Mouse (Mus musculus): ENCODE measurements at regions not wholly inside any gene's neighbourhood (a gene's known extent, or its start where the extent isn't known, plus 50 kb on each side); places are given as distances from the start of the nearest gene placed in this dataset.
A peak's percentile ranks its signal among the peaks of the same experiment; 100 is the strongest.

- no peak for DNase-seq
These were observed 72.6 kb downstream of the Icos start for GRCm38 (mm10) chr1:61050346-61050745.

- no peak for DNase-seq
These were observed 75.9 kb downstream of the Icos start for GRCm38 (mm10) chr1:61053676-61054075.

GRCm38 (mm10) chr1:61054391-61054790 lies 76.7 kb downstream of the Icos start:
- no peak for DNase-seq

- peak; percentile 52 for DNase-seq
These were observed 77.4 kb downstream of the Icos start for GRCm38 (mm10) chr1:61055176-61055575.

GRCm38 (mm10) chr1:61059910-61060536 lies 82.3 kb downstream of the Icos start:
- DNase-seq = no peak

- no peak for DNase-seq
These were observed 84.2 kb downstream of the Icos start for GRCm38 (mm10) chr1:61061892-61062460.

- DNase-seq = no peak
These were observed 90.4 kb downstream of the Icos start for GRCm38 (mm10) chr1:61068112-61068511.

- DNase-seq = no peak
These were observed 96.4 kb downstream of the Icos start for GRCm38 (mm10) chr1:61074127-61074526.

GRCm38 (mm10) chr1:61075335-61075734 lies 97.6 kb downstream of the Icos start:
- DNase-seq = no peak

GRCm38 (mm10) chr1:61084732-61085131 lies 107.0 kb downstream of the Icos start:
- DNase-seq = no peak

GRCm38 (mm10) chr1:61086811-61087210 lies 109.1 kb downstream of the Icos start:
- DNase-seq = no peak

GRCm38 (mm10) chr1:61090801-61091200 lies 113.1 kb downstream of the Icos start:
- DNase-seq = no peak

GRCm38 (mm10) chr1:61095481-61096165 lies 117.9 kb downstream of the Icos start:
- no peak for DNase-seq

- DNase-seq = no peak
These were observed 121.6 kb downstream of the Icos start for GRCm38 (mm10) chr1:61099341-61099740.

GRCm38 (mm10) chr1:61101679-61102078 lies 124.0 kb downstream of the Icos start:
- no peak for DNase-seq

- no peak for DNase-seq
These were observed 124.6 kb downstream of the Icos start for GRCm38 (mm10) chr1:61102346-61102745.

- no peak for DNase-seq
These were observed 125.9 kb downstream of the Icos start for GRCm38 (mm10) chr1:61103581-61103980.

GRCm38 (mm10) chr1:61111731-61112309 lies 134.1 kb downstream of the Icos start:
- DNase-seq = no peak

GRCm38 (mm10) chr1:61117535-61117934 lies 139.8 kb downstream of the Icos start:
- DNase-seq = no peak

- no peak for DNase-seq
These were observed 140.3 kb downstream of the Icos start for GRCm38 (mm10) chr1:61118071-61118470.

GRCm38 (mm10) chr1:61121480-61121879 lies 143.8 kb downstream of the Icos start:
- DNase-seq = no peak

GRCm38 (mm10) chr1:61125127-61125526 lies 147.4 kb downstream of the Icos start:
- no peak for DNase-seq

GRCm38 (mm10) chr1:61135597-61136545 lies 158.1 kb downstream of the Icos start:
- no peak for DNase-seq

Data from kidney, adult 18-20 months (tissue).